In the genomic region with DNA sequence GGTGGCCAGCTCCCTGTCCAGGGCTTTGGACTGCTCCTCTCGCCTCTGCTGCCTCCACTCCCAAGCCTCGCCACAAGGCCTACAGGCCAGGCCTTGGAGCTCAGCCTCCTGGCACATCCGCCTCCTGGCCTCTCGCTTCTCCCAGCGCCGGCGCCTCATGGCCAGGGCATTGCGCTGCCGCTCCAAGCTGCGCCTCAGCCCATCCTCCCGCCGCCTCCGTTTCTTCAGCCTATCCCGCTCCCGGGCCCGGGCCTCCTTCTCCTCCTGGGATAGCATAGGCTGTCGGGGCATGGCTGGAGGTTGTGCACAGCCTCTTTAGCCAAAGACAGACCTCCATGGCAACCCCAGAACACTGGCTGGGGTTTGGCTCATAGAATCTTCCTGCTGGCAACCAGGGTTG, we compare ENCODE assay signal across 9 mouse cellular contexts. TPM values are rescaled to one million over a fixed set of nuclear protein-coding genes. Genes with fewer than 3 reads are reported as not detected.
DNase-seq lines count a peak whose midpoint lies in the region; ATAC-seq and TF ChIP-seq lines count a peak whose summit lies in the region.
"Had no signal": no experiment of that assay in that cellular context is flagged by ENCODE, and none has a peak within 500 bp of the region (broad histone marks: within the 10 kb centered on the region; RNA-seq: fewer than 3 reads in every experiment).

No protein-coding gene starts in this region.

- no peak; the same call in 1 of the 2 replicates for TF ChIP-seq CTCF in gastrocnemius, adult 2 months (IDR thresholded peaks at IDR 0.05)

- peak overlapping the region; percentile 78; the same call in 1 of the 2 replicates for H3K4me2 ChIP-seq in midbrain, embryonic 15.5 days
- H3K4me2 ChIP-seq in intestine, embryonic 16.5 days (ENCODE audit: low read depth, low read length): no peak overlapping the region
- H3K4me2 ChIP-seq: liver, embryonic 15.5 days had no signal

- peaks cover 41% of the 10 kb centered on the region for H3K4me1 ChIP-seq in midbrain, embryonic 15.5 days
- H3K4me1 ChIP-seq in intestine, embryonic 16.5 days (ENCODE audit: control insufficient read depth, insufficient read depth, low read length): peaks cover 20% of the 10 kb centered on the region

- WGBS in midbrain, embryonic 15.5 days: 86% methylated on average over 17 of the region's 17 CpGs
- 86% methylated on average over 17 of the region's 17 CpGs for WGBS in intestine, embryonic 16.5 days

- H3K27ac ChIP-seq in gastrocnemius, adult 2 months: peak overlapping the region; percentile 21
- H3K27ac ChIP-seq in midbrain, embryonic 15.5 days: peak overlapping the region; percentile 99
- H3K27ac ChIP-seq in intestine, embryonic 16.5 days (ENCODE audit: low read length): no peak overlapping the region
- H3K27ac ChIP-seq: liver, embryonic 15.5 days had no signal

- H3K9ac ChIP-seq in midbrain, embryonic 15.5 days: no peak overlapping the region
- no peak overlapping the region for H3K9ac ChIP-seq in intestine, embryonic 16.5 days (ENCODE audit: low read depth, low read length)
- H3K9ac ChIP-seq: liver, embryonic 15.5 days had no signal

- H3K9me3 ChIP-seq in midbrain, embryonic 15.5 days: no peaks in the 10 kb centered on the region
- H3K9me3 ChIP-seq in intestine, embryonic 16.5 days (ENCODE audit: control insufficient read depth, low read length): no peaks in the 10 kb centered on the region
- H3K9me3 ChIP-seq: liver, embryonic 15.5 days had no signal

- no peaks in the 10 kb centered on the region for H3K27me3 ChIP-seq in midbrain, embryonic 15.5 days (replicated peaks)
- H3K27me3 ChIP-seq in intestine, embryonic 16.5 days (replicated peaks; ENCODE audit: control insufficient read depth, insufficient read depth, low read length): no peaks in the 10 kb centered on the region
- H3K27me3 ChIP-seq: liver, embryonic 15.5 days had no signal

- ATAC-seq in midbrain, embryonic 15.5 days (replicated peaks): no peak
- ATAC-seq in intestine, embryonic 16.5 days: no peak

- peak overlapping the region; percentile 28; the same call in 1 of the 2 replicates for H3K4me3 ChIP-seq in gastrocnemius, adult 2 months
- no peak overlapping the region for H3K4me3 ChIP-seq in midbrain, embryonic 15.5 days
- no peak overlapping the region for H3K4me3 ChIP-seq in intestine, embryonic 16.5 days (ENCODE audit: low read length)
- H3K4me3 ChIP-seq: liver, embryonic 15.5 days had no signal

- peaks cover 17% of the 10 kb centered on the region for H3K36me3 ChIP-seq in midbrain, embryonic 15.5 days (replicated peaks)
- peaks cover 17% of the 10 kb centered on the region for H3K36me3 ChIP-seq in intestine, embryonic 16.5 days (ENCODE audit: control insufficient read depth, insufficient read depth, low read length)

- intact Hi-C loops in left cerebral cortex, postnatal 4 days (cut with DNase I): no loop called here
- intact Hi-C loops in gastrocnemius, adult 2 months (cut with DNase I): no loop called here

- peak; percentile 78 for DNase-seq in left cerebral cortex, postnatal 4 days
- DNase-seq in left cerebral cortex, adult 8-10 months (ENCODE audit: low spot score in 2 of 2): no peak
- DNase-seq in cerebellum, adult 18-20 months: peak; percentile 76 to 80
- DNase-seq in gastrocnemius, adult 2 months: peak; percentile 81
- no peak for DNase-seq in c-Kit-positive CD71-positive TER-119-positive erythroid progenitor cells, embryonic 14.5 days (ENCODE audit: low spot score)
- DNase-seq in spleen, postnatal 14 days (ENCODE audit: low spot score in 2 of 2): no peak

RNA-seq across cellular contexts. Expression of gene Cdk2ap1, which starts 13.7 kb away (rescaled TPM):
- 100 to 1,000 TPM; 112 to 119 TPM for total RNA-seq in left cerebral cortex, postnatal 4 days (2021)
- total RNA-seq in left cerebral cortex, adult 8-10 months (2022): 100 to 1,000 TPM; 126 to 160 (median 136) TPM
- 100 to 1,000 TPM; 140 to 141 TPM for total RNA-seq in gastrocnemius, adult 2 months (2021)
- 89.3 and 127 TPM in 2 replicates for polyA plus RNA-seq in midbrain, embryonic 15.5 days (2015; fragmentation: Nextera tagmentation; extraction: Ambion mirVana)
- polyA plus RNA-seq in intestine, embryonic 16.5 days (2015; fragmentation: Nextera tagmentation; extraction: Ambion mirVana): 17.8 and 21.1 TPM in 2 replicates

RNA-seq across cellular contexts. Expression of gene 2810006K23Rik, which starts 21.3 kb away (rescaled TPM):
- total RNA-seq in left cerebral cortex, postnatal 4 days (2021): 10 to 100 TPM in 1 of 2 experiments, 1 to 10 TPM in 1; 8.6 to 11.1 TPM
- total RNA-seq in left cerebral cortex, adult 8-10 months (2022): 10 to 100 TPM in 3 of 4 experiments, 1 to 10 TPM in 1; 9.1 to 14.1 (median 12.8) TPM
- total RNA-seq in gastrocnemius, adult 2 months (2021): 1 to 10 TPM; 6.2 to 8.7 TPM
- 13.6 and 14.6 TPM in 2 replicates for polyA plus RNA-seq in midbrain, embryonic 15.5 days (2015; fragmentation: Nextera tagmentation; extraction: Ambion mirVana)
- polyA plus RNA-seq in intestine, embryonic 16.5 days (2015; fragmentation: Nextera tagmentation; extraction: Ambion mirVana): 13.6 and 14.9 TPM in 2 replicates

RNA-seq across cellular contexts. Expression of gene Mphosph9, which starts 21.4 kb away (rescaled TPM):
- total RNA-seq in left cerebral cortex, postnatal 4 days (2021): 10 to 100 TPM; 17.9 to 26.7 TPM
- 10 to 100 TPM; 23.8 to 29.4 (median 27.1) TPM for total RNA-seq in left cerebral cortex, adult 8-10 months (2022)
- 1 to 10 TPM; 2.7 to 3.4 TPM for total RNA-seq in gastrocnemius, adult 2 months (2021)
- 14.2 and 14.8 TPM in 2 replicates for polyA plus RNA-seq in midbrain, embryonic 15.5 days (2015; fragmentation: Nextera tagmentation; extraction: Ambion mirVana)
- 5.6 and 6.6 TPM in 2 replicates for polyA plus RNA-seq in intestine, embryonic 16.5 days (2015; fragmentation: Nextera tagmentation; extraction: Ambion mirVana)

Comparison
In these comparisons a context has a peak if more than half of its experiments do, and no peak if none do; other contexts are left out.
1. DNase-seq: peak in left cerebral cortex, postnatal 4 days (single experiment), cerebellum, adult 18-20 months (2 of 2) and gastrocnemius, adult 2 months (single experiment); none in left cerebral cortex, adult 8-10 months (0 of 2), c-Kit-positive CD71-positive TER-119-positive erythroid progenitor cells, embryonic 14.5 days (single experiment) and spleen, postnatal 14 days (0 of 2).
2. RNA of gene Mphosph9, which starts 21.4 kb away (total RNA-seq): 23.8 to 29.4 TPM in left cerebral cortex, adult 8-10 months and 17.9 to 26.7 TPM in left cerebral cortex, postnatal 4 days; 2.7 to 3.4 TPM in gastrocnemius, adult 2 months; every median in the first group is over 4 times any median in the second.